Mouse (Mus musculus): ENCODE data around the gene Etaa1. TPM values are rescaled to one million over a fixed set of nuclear protein-coding genes. Genes with fewer than 3 reads are reported as not detected.
"Not testable (repeated sequence)": the region's sequence is repeated elsewhere in the genome, so short reads cannot be mapped to it uniquely, and the experiment has no call there.

The Etaa1 gene
- total and polyA plus RNA-seq, 2 experiments: 0.38 to 4.2 TPM

DNA sequence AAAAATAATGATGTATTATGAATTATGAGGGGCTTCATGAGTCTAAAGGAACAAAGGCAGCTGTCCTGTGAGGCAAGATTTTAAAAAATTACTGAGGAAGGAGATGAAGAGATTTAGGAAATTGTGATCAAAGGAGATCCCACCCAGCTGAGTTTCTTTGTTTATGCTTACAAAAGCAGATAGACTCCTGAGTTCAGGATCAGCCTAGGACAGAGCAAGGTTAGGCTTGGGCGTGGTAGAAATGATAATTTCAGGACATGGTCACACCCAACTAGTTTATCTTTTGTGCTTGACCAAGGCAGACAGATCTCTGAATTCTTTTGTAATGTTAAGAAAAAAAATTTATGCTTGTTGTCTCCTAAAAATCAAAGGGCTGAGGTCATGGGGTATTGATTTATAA, 37.2 kb downstream of the Etaa1 start:
- no peaks in the 10 kb centered on the region for H3K79me2 ChIP-seq (ENCODE audit: control insufficient read depth, insufficient read depth, low read length)
- WGBS: 71% methylated on average over 1 of the region's 1 CpGs
- no peaks in the 10 kb centered on the region for H3K27me3 ChIP-seq (ENCODE audit: control insufficient read depth, insufficient read depth, low read length)
- no peak overlapping the region for H3K27ac ChIP-seq (replicated peaks; ENCODE audit: insufficient read depth, low read depth, low read length)
- H3K4me3 ChIP-seq (ENCODE audit: insufficient read depth, low read depth, low read length): no peak overlapping the region
- H3K36me3 ChIP-seq (ENCODE audit: control insufficient read depth, insufficient read depth, low read length): no peaks in the 10 kb centered on the region
- H3K9ac ChIP-seq (ENCODE audit: low read depth, low read length): no peak overlapping the region
- no peaks in the 10 kb centered on the region for H3K4me1 ChIP-seq (ENCODE audit: control insufficient read depth, insufficient read depth, low read length)
- TF ChIP-seq POLR2A (IDR thresholded peaks at IDR 0.05; ENCODE audit: extremely low read depth, insufficient read depth, low read length) (no peak), CTCF (IDR thresholded peaks at IDR 0.05; ENCODE audit: low read depth, low read length) (no peak)
- DNase-seq (ENCODE audit: extremely low read depth, low read depth, low spot score): no peak

DNA sequence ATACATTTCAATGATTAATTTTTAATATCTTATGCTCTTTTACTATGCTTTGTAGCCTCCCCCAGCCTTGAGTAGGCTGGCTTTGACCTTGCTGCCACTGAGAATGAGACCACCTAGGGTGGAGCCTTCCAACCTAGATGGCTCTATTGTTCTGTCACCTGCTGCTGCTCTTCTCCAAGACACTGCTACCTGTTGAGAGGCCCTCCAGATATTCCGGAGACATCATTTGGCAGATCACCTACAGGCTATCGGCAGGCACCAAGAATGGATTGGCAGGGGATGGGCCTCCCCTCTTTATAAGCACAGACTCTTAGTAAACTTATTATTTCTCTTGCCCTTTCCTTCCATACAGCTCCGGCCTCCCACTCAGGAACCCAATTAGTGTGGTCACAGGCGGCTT, 52.7 kb downstream of the Etaa1 start:
- 89% methylated on average over 4 of the region's 4 CpGs for WGBS
- not testable (repeated sequence) for H3K27ac ChIP-seq (replicated peaks; ENCODE audit: insufficient read depth, low read depth, low read length); H3K36me3 ChIP-seq (ENCODE audit: control insufficient read depth, insufficient read depth, low read length); H3K79me2 ChIP-seq (ENCODE audit: control insufficient read depth, insufficient read depth, low read length); DNase-seq (ENCODE audit: extremely low read depth, low read depth, low spot score); H3K9ac ChIP-seq (ENCODE audit: low read depth, low read length); H3K4me3 ChIP-seq (ENCODE audit: insufficient read depth, low read depth, low read length); H3K4me1 ChIP-seq (ENCODE audit: control insufficient read depth, insufficient read depth, low read length); H3K27me3 ChIP-seq (ENCODE audit: control insufficient read depth, insufficient read depth, low read length)
